Mouse (Mus musculus) forebrain, postnatal 0 days (tissue): ENCODE measurements around the gene Hnrnpa3. TPM values are rescaled to one million over a fixed set of nuclear protein-coding genes. Genes with fewer than 3 reads are reported as not detected.

Experiments
- ATAC-seq: fragments of 200-750 bp; cut with Nextera tagmentation; 2 replicates; pipeline ENCODE4 v1.8.0; 2017; ENCODE audit warnings: mild to moderate bottlenecking, moderate library complexity
- DNase-seq: peaks from one replicate; pipeline ENCODE4 v3.0.0-alpha.2; 2015
- H3K27ac ChIP-seq: fragments of 300-500 bp; sonication (generic); 2 replicates; pipeline ENCODE4 v1.5.1; 2014; ENCODE audit warnings: low read depth, mild to moderate bottlenecking, antibody characterized with exemption, low read length, moderate library complexity, mixed read lengths
- H3K27me3 ChIP-seq: fragments of 300-500 bp; sonication (generic); 2 replicates; pipeline ENCODE4 v1.6.1; 2014; ENCODE audit warnings: mild to moderate bottlenecking, low read length, mixed read lengths; ENCODE audit not compliant: insufficient read depth
- H3K36me3 ChIP-seq: fragments of 300-500 bp; sonication (generic); 2 replicates; pipeline ENCODE4 v1.6.1; 2014; ENCODE audit warnings: mild to moderate bottlenecking, moderate library complexity; ENCODE audit not compliant: insufficient read depth
- H3K4me1 ChIP-seq: fragments of 300-500 bp; sonication (generic); 2 replicates; pipeline ENCODE4 v1.6.1; 2014; ENCODE audit warnings: antibody characterized with exemption; ENCODE audit not compliant: insufficient read depth
- H3K4me2 ChIP-seq: fragments of 300-500 bp; sonication (generic); 2 replicates; pipeline ENCODE4 v1.6.1; 2014; ENCODE audit warnings: low read depth, mild to moderate bottlenecking, moderate library complexity
- H3K4me3 ChIP-seq: fragments of 300-500 bp; sonication (generic); 2 replicates; pipeline ENCODE4 v1.5.1; 2014; ENCODE audit warnings: low read depth, low read length, mixed read lengths
- H3K9ac ChIP-seq: fragments of 300-500 bp; sonication (generic); 2 replicates; pipeline ENCODE4 v1.6.1; 2014; ENCODE audit warnings: mild to moderate bottlenecking
- H3K9me3 ChIP-seq: fragments of 300-500 bp; sonication (generic); 2 replicates; pipeline ENCODE4 v1.6.1; 2016; ENCODE audit warnings: low read length
- CTCF ChIP-seq: sonication (generic); IDR thresholded peaks from 2 replicates; pipeline ENCODE4 v1.5.1; 2016; ENCODE audit warnings: antibody characterized with exemption, control low read depth, low read depth
- WGBS: fragments of 180-500 bp; shearing (Covaris S2); extraction: QIAGEN DNeasy Blood & Tissue Kit; methylation state at CpG from one replicate; pipeline ENCODE4 v1.1.7; 2014; 5-methylcytosine and 5-hydroxymethylcytosine counted together
- polyA plus RNA-seq: library from polyadenylated mRNA; unstranded; fragments of >200 nt; fragmentation: Nextera tagmentation; extraction: Ambion mirVana; gene quantifications from 2 replicates; pipeline ENCODE4 v1.2.1, GENCODE M21; 2015
- total RNA-seq: library from RNA; depleted of rRNA; stranded (reverse); fragments of >200 nt; gene quantifications from 2 replicates; pipeline ENCODE4 v1.2.3, GENCODE M21; 2014

Hnrnpa3 gene
- total and polyA plus RNA-seq, 2 experiments from 2014 or later: 107 to 132 TPM

DNA sequence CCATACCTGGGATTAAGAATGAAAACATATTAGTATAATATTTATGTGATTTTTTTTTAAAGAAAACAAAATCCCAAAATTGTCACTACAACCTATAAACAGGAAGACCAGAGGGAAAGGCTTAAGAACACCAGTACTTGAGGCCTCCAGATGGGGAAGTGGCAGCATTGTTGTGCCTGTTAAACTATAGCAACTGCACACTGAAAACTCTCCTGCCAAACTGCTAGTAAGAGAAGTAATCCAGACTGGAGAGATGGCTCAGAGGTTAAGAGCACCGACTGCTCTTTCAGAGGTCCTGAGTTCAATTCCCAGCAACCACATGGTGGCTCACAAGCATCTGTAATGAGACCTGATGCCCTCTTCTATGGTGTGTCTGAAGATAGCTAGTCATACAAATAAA lies 8.6 kb upstream of the Hnrnpa3 start:
- Histone ChIP-seq H3K27ac (no peak overlapping the region), H3K4me2 (no peak overlapping the region), H3K9ac (no peak overlapping the region), H3K4me1 (no peaks in the 10 kb centered on the region), H3K9me3 (no peaks in the 10 kb centered on the region), H3K4me3 (no peak overlapping the region), H3K27me3 (no peaks in the 10 kb centered on the region), H3K36me3 (no peaks in the 10 kb centered on the region)
- no peak for TF ChIP-seq CTCF
- WGBS: 88% methylated on average over 1 of the region's 1 CpGs
- no peak for ATAC-seq
- DNase-seq: no peak

DNA sequence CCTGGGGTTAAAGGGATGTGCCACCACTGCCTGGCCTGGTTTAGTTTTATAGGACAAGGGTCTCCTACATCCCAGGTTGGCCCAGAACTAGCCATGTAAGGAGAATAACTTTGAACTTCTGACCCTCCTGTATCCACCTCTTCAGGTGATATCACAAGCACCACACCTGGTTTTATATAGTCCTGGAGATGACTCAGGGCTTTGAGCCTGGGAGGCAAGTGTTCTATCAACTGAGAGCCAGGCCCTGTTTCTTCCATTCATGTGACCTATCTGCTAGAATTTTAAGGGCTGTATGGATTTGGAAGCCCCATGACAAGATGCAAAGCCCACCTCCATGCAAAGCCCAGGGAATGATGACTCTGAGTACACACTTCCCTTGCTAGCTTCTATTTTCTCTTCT lies 5.9 kb upstream of the Hnrnpa3 start:
- H3K4me3 ChIP-seq: no peak overlapping the region
- peaks cover 8% of the 10 kb centered on the region; the same call in 1 of the 2 replicates for H3K4me1 ChIP-seq
- no peak for DNase-seq
- no peak overlapping the region for H3K4me2 ChIP-seq
- H3K27me3 ChIP-seq: no peaks in the 10 kb centered on the region
- no peaks in the 10 kb centered on the region for H3K9me3 ChIP-seq
- no peaks in the 10 kb centered on the region for H3K36me3 ChIP-seq
- no peak overlapping the region for H3K27ac ChIP-seq
- no peak for TF ChIP-seq CTCF
- no peak overlapping the region for H3K9ac ChIP-seq
- no peak for ATAC-seq

- H3K9ac ChIP-seq: no peak overlapping the region
- H3K4me3 ChIP-seq: no peak overlapping the region
- TF ChIP-seq CTCF: no peak
- H3K4me2 ChIP-seq: no peak overlapping the region
- WGBS: 69% methylated on average over 1 of the region's 1 CpGs
- H3K9me3 ChIP-seq: no peaks in the 10 kb centered on the region
- H3K4me1 ChIP-seq: peaks cover 8% of the 10 kb centered on the region; the same call in 1 of the 2 replicates
- ATAC-seq (no peak), DNase-seq (no peak)
- no peaks in the 10 kb centered on the region for H3K36me3 ChIP-seq
- H3K27me3 ChIP-seq: no peaks in the 10 kb centered on the region
- no peak overlapping the region for H3K27ac ChIP-seq
Measured at GRCm38 (mm10) chr2:75654679-75655078, 4.4 kb upstream of the Hnrnpa3 start.

DNA sequence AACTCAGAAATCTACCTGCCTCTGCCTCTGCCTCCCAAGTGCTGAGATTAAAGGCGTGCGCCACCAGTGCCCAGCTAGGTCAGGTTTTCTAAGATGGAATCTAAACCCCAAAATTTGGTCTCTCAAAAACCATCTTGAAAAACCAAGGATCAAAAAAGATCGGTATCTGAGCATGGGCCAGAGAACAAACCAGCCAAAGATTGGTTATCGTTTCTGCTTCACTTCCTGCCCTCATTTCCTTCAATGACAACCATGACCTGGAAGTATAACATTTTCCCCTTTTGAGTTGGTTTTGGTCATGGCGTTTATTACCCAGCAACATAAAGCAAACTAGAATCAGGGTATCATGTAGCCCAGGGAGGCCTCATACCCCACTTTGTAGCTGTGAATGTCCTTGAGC lies 2.1 kb upstream of the Hnrnpa3 start:
- WGBS: 93% methylated on average over 5 of the region's 5 CpGs
- Histone ChIP-seq H3K4me2 (no peak overlapping the region), H3K36me3 (no peaks in the 10 kb centered on the region), H3K9me3 (no peaks in the 10 kb centered on the region), H3K4me1 (peaks cover 15% of the 10 kb centered on the region), H3K4me3 (no peak overlapping the region), H3K9ac (no peak overlapping the region), H3K27ac (peak overlapping the region; percentile 52), H3K27me3 (no peaks in the 10 kb centered on the region)
- TF ChIP-seq CTCF: no peak
- ATAC-seq: no peak
- DNase-seq: no peak

DNA sequence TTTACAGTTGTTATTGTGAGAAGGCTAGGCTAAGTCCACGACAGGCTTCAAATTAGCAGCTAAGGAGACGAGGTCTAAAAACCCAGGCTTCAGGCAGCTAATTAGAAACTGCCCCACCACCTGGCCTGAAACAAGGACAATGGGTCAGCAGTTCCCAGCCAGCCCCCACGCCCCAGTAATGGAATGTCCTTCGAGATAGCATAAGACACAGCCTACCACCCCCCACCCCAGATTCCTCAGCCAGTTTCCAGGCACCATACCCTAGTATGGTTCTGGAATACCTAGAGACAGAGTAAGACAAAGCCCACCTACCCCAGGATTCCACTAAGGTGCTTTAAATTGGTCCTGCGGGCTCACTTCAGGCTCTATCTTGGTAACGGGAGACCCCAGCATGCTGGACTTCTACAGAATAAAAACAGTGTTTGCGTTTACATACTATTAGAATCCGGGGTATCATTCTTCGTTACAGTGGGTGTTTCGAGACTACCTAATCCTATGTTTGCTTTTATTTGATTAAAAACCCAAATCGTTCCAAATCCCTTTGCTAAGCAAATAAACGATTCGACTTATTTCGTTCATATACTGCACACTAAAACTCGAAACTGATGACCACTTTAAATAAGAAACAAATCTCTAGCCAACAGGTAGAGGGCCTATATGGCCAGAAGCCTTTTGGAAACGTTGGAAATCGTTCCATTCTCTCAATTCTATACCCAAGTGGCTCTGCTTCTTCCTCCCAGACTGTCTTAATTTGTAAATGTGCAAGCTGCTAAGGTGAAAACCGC lies 962 bp upstream of the Hnrnpa3 start:
- peak overlapping the region; percentile 71 for H3K4me2 ChIP-seq
- H3K9me3 ChIP-seq: no peaks in the 10 kb centered on the region
- H3K4me3 ChIP-seq: peak overlapping the region; percentile 98
- peaks cover 15% of the 10 kb centered on the region for H3K4me1 ChIP-seq
- 1% methylated on average over 18 of the region's 18 CpGs for WGBS
- H3K27ac ChIP-seq: peak overlapping the region; percentile 100
- no peak for TF ChIP-seq CTCF
- DNase-seq (no peak), ATAC-seq (no peak)
- peaks cover 8% of the 10 kb centered on the region for H3K36me3 ChIP-seq
- peak overlapping the region; percentile 98 for H3K9ac ChIP-seq
- no peaks in the 10 kb centered on the region for H3K27me3 ChIP-seq

GRCm38 (mm10) chr2:75659629-75659960 lies 534 bp downstream of the Hnrnpa3 start:
- 4% methylated on average over 44 of the region's 47 CpGs for WGBS
- Histone ChIP-seq H3K27me3 (no peaks in the 10 kb centered on the region), H3K36me3 (peaks cover 16% of the 10 kb centered on the region), H3K9ac (peak overlapping the region; percentile 95), H3K4me3 (peak overlapping the region; percentile 98), H3K4me1 (peaks cover 15% of the 10 kb centered on the region), H3K27ac (peak overlapping the region; percentile 99), H3K4me2 (peak overlapping the region; percentile 73), H3K9me3 (no peaks in the 10 kb centered on the region)
- ATAC-seq (peak; percentile 75), DNase-seq (peak; percentile 93)
- peak; percentile 29; the same call in 1 of the 2 replicates for TF ChIP-seq CTCF

DNA sequence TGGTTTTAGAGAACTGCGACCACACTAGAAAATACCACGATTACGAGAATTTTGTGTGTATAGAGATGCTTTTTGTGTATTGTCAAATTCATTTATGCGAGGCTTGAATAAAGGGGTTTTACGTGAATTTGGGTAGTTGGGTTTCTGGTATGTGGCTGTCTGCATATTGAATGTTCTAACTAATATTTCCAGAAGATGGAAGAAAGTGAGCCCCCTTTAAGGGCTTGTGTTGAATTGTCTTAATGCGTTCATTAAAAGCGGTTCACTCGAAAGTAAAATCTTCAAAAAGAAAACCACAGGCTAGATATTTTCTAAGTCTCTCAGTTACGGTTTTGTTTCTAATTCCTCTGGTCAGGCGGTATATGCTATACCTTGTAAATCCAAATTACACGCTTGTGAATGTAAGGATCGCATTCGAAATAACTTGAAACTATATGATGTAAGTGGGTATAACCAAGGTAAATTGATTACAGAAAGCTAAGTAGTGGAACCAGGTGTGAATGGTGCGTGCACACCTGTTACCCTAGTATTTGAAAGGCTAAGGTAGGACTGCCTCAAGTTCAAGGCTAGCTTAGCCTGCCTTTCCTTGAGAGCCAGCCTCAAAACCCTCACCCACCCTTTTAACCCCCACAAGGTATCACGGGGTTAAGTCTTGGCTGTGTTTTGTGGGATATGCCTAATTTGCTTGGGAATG lies 1.3 kb downstream of the Hnrnpa3 start:
- Histone ChIP-seq H3K4me3 (peak overlapping the region; percentile 98), H3K9ac (peak overlapping the region; percentile 95), H3K9me3 (no peaks in the 10 kb centered on the region), H3K4me2 (peak overlapping the region; percentile 73), H3K36me3 (peaks cover 16% of the 10 kb centered on the region), H3K4me1 (peaks cover 15% of the 10 kb centered on the region), H3K27ac (peak overlapping the region; percentile 99), H3K27me3 (no peaks in the 10 kb centered on the region)
- no peak for ATAC-seq
- TF ChIP-seq CTCF: no peak
- no peak for DNase-seq
- WGBS: 4% methylated on average over 15 of the region's 15 CpGs
